Mouse (Mus musculus) right cerebral cortex, postnatal 4 days (tissue): ENCODE data around the gene Klhdc2.

Experiments used
- DNase-seq: peaks from one replicate; pipeline ENCODE4 v3.0.0-alpha.2; 2022

Gene Klhdc2

DNA sequence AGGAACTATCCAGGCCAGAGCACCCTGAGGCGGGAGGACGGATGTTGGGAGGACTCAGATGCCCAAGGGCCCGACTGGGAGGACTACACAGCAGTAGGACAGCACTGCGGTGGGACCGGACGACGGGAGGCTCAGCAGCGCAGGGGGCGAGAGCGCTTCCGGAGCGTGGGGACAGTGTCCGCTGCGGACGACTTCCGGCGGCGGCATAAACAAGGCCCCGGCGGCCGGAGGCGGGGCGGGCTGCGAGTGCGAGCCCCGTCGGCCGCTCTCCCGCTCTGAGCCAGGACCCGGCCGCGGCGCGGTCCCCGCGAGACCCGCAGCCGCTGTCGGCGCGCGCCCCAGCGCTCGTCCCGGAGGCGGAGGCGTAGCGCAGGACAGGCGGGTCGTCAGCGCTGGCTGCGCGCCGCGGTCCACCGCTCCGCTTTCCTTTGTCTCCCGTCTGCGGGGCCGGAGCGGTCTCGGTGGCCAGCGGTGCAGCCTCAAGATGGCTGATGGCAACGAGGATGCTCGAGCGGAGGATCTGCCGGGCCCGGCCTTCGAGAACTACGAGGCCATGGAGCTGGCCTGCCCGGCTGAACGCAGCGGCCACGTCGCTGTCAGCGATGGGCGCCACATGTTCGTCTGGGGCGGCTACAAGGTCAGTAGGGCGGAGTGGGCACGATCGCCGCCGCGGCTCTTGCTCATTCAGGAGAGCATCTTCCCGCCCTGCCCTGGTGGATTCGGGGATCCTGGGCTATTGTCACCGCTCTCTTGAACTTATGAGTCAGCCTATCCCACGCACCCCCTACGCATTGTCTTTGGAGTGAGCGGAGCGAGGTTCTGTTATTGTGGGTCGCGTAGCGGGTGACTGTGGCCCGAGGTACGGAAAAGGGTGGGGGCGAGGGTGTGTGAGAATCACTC, at the start of gene Klhdc2:
Gene Klhdc2 (plus strand): TSS at position 171 of the 900 bp plus-strand sequence.
- DNase-seq = peak; percentile 85

DNA sequence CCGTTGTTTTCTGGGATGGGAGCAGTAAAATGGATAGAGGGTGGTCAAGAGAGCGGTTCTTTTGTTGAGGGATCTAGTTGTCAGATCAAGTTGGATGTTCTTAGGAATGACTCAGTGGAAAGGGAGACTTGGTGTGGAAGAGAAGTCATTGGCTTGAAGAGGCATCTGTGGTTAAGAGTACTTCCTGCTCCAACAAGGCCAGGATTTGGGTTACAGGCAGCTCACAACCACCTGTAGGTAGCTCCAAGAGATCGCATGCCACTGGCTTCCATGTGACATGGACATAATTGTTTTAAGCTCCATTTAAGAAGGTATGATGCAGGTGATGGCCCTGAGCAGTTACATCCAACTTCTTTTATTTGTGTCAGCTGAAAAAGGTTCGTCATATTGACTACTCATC, 46.7 kb upstream of the Klhdc2 start:
- DNase-seq = no peak

DNA sequence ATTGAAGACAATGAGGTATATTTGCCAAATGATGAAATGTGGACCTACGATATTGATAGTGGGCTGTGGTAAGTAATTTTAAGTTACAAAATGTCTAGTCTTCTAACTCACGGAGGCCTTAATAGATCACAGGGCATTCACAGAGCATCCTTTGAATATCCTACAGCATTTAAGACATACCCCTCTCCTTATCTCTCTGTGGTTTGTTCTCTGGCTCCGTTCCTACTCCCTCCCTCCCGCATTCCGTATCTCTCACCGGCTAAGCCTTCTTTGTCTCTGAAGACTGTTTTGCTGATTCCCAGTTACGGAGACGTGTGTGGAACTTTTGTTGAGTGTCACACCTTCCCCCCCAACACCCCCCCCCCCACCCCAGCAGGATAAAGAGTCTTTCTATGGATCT, 45.7 kb upstream of the Klhdc2 start:
- no peak for DNase-seq

DNA sequence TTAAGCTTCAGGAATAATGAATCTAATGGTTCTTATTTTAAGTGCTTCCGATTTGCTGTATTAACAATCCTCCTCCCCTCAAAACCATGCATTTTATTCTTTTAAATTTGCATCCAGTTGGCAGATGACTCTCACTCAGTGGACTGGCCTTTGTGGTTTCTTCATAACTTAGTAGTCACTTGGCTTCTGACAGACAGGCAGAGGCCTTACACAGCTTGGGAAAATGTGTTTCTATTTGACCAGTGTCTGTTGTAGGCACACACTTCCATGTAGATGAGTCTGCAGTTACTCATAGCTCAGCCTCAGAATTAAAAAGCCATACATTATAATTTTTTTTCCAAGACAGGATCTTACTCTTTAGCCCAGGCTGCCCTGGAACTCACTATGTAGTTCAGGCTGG, 42.7 kb upstream of the Klhdc2 start:
- DNase-seq = no peak

DNA sequence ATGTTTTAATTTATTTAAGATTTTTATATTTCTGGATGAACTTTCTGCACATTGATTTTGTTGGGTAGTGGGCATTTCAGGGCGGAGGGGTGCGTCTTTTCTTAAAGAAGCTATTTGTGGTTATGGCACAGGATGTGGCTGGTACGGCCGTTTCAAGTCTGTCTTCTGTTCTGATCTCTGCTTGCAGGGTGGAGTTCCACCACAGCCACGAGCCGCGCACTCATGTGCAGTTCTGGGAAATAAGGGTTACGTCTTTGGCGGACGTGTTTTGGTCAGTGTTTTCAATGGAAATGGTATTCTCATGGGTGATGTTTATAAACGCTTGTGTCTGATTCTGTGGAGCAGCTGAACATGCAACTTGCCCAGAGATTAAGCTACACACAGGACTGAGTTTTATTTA, 38.6 kb upstream of the Klhdc2 start:
- no peak for DNase-seq

DNA sequence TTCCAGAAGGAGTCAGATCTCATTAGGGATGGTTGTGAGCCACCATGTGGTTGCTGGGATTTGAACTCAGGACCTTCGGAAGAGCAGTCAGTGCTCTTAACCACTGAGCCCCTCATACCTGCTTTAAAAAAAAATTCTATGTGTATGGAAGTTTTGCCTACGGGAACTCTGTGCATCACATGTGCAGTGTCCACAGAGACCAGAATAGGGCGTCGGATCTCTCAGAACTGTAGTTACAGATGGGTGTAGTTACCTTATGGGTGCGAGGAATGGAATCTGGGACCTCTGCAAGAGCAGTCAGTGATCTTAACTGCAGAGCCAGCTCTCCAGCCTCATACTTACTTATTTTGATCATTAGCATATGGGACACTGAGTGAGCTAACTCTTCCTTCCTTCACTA, 34.2 kb upstream of the Klhdc2 start:
- DNase-seq = no peak

DNA sequence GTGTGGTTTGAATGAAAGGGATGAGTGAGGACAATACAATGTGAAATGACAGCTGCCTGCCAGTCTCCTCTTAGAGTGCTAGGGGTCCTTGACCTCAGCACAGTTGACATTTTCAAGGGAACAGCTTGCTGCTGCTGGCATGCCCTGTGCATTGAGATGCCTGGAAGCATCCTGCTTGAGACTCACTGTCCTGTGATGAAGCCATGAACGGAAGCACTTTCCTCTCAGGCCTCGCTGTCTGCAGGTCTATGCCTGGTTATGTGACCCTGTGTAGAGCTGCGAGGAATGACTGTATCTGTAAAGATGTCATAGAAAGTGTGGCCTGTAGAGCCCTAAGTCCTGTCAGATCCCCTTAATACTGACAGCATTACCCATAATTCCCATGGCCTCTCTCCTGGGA, 31.4 kb upstream of the Klhdc2 start:
- no peak for DNase-seq

DNA sequence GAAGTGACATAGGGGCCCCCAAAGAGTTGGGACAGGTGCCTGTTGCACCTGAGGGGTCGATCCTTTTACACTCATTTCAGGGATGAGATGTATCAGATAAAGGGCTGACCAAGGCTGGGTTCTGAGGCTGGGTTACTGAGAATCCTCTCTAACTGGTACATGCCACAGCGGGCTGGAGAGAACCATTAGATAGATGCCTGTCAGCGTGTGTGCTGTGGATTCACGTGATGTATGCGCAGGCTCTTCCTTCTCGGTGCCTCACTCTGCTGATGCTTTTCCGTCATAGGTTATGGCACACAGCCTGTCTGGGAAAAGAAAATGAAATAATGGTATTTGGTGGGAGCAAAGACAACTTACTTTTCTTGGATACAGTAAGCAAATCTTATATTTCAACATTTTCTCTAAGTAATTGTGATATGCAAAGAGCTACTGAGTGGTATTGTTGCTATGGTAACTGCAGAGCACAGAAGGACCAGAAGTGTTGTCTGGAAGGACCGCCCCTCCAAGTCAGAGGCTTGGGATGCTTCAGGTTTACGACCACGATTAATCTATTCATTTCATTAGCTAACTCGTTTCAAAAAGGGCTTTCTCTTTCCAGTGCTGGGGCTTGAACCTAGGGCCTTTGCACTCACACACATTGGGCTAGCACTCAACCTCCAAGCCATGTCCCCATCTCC, 28.4 kb upstream of the Klhdc2 start:
- peak; percentile 8 for DNase-seq

DNA sequence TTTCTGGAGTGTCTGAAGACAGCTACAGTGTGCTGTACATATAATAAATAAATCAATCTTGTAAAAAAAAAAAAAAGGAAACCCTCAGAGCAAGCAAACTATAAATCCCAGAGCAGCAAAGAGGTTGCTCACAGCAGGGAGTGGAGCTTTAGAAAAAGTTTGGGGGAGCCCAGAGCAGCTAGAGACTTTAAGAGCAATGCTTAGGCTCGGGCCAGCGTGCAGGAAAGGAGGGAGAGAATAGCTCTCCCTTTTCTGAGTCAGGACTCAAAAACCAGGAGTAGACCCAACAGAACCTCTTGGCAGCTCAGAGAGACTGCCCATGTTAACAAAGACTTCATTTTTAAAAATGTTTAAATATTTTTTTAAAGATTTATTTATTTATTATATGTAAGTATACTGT, 27.5 kb upstream of the Klhdc2 start:
- no peak for DNase-seq

DNA sequence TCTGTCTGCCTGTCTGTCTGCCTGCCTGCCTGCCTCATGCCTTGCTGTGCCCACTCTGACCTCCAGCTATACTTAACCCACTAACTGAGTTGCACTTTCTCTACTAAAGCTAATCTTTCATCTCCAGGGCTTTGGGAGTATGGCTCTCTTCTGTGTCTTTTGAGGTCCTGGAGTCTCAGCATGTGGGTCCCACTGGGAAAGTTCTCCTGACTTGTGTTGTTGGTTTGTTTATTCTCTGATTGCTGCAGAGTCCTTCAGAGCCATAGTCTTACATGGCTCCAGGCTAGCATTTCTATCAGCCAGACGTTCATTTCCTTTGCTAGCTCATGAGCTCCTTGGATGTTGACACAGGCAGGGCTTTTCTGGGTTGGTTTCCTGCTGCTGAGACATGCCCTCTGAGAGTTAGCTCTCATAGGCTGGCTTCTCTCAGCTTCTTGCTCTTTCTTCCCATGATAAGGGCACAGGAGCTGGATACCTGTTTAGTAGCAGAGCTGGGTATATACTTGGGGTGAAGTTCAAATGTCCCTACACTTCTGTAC, 16.5 kb upstream of the Klhdc2 start:
- DNase-seq = no peak

DNA sequence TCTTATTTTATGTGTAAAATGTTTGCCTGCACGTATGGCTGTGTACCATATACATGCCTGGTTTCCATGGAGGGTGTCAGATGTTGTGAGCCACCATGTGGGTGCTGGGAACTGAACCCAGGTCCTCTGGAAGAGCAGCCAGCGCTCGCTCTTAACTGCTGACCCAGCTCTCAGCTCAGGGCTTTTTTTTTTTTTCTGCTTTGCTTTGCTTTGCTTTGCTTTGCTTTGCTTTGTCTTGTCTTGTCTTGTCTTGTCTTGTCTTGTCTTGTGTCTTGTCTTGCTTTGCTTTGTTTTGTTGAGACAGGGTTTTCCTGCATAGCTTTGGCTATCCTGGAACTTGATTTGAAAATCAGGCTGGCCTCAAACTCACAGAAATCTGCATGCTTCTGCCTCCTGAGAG, 15.6 kb upstream of the Klhdc2 start:
- DNase-seq = no peak

DNA sequence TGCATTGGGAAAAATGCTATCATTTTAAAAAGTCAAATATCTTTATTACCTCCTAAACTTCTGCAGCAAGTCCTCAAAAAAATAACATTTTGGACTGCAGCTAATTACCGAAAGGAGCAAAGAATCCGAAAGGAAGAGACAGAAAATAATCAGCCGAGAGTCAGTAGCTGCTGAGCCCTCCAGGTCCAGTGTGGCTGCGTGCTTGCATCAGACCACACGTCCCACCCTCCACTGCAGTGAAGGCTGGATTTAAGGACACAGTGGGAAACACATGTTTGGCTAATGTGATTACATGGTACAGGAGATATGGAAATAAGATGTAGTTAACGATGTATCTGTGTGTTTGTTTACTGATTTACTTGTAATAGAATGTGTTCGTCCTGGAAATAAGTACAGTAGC, 13.3 kb upstream of the Klhdc2 start:
- no peak for DNase-seq

DNA sequence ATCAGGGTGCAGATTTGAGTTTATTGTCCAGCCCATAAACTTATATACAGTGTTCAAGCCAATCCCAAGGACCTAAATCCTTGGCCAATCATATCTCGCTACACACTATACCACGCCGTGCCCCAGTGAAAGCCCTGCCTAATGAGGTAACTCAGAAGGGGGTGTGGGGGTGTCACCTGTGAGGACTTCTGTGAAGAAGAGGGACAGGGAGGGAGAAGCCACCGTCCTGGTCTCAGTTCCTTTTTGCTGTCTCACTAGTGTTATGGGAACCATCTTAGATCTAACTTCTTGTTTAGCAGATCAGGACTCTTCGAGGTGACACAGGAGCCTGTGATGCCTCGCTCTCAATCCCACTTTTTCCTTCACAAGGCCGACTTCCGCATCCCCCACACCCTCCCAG, 8.9 kb upstream of the Klhdc2 start:
- DNase-seq = no peak

DNA sequence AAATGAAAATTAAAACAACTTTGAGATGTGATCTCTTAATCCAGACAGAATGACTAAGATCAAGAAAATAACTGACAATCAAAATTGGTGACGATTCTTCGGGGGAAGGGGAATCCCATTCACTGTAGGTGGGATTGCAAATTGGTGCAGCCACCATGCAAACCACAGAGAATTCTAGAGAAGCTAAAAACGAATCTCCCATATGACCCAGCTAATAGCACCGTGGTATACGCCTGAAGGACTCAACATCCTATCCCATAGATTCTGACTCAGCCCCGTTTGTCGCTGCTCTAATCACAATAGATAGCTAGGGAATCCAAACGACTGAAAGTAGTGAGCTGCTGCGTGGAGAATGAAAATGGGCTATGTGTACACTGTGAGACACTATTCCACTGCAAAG, 7.8 kb upstream of the Klhdc2 start:
- DNase-seq = no peak

DNA sequence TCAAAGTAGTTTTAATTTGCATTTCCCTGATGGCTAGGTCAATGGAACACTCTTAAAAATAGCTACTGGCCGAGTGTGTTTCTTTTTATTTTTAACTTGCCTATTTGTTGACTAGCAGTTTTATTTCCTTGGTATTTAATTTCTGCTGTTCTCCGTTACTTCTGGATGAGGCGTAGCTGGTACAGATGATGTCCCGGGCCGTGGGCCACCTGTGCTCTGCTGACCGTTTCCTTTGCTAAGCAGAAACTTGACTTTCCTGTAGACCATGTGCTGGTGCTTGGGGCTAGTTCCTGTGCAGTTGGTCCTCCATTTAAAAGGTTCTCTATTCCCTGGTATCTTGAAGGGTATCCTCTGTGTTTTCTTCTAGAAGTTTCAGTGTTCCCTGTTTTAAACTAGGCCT, 4.1 kb upstream of the Klhdc2 start:
- no peak for DNase-seq

DNA sequence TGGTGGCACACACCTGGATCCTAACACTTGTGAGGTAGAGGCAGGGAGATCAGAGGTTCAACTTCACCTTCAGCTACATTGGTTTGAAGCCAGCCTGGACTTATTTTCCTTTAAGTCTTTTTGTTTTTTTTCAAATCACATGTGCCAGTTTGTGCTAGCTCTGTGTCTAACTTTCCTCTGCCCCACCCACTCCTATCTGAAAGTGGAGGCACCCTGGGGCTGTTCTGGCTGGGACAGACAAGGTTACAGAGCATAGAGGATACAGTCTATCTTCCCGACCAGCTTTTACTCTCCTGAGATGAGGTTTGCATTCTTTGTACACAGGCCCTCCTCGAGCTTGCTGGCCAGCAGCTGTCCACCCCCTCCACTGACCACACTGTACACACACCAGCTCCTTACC, 2.7 kb upstream of the Klhdc2 start:
- DNase-seq = no peak

DNA sequence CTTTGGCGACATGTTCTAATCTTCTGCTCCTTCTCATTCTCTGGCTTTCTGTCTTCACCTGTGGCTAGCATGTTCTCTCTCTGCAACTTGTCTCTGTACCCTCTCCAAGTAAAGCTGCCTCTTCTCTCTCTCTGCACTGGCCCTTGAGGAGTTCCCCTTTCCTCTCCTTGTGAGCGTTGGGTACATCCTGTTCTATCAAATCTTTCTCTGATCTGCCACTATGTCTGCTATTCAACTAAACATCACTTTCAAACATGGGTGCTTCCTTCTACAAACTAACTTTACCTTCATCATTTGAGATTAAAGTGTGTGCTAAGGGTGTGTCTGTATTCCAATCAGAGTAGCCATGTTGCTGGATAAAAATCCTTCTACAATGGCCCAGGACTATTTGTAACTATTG, 1.5 kb upstream of the Klhdc2 start:
- DNase-seq = no peak

DNA sequence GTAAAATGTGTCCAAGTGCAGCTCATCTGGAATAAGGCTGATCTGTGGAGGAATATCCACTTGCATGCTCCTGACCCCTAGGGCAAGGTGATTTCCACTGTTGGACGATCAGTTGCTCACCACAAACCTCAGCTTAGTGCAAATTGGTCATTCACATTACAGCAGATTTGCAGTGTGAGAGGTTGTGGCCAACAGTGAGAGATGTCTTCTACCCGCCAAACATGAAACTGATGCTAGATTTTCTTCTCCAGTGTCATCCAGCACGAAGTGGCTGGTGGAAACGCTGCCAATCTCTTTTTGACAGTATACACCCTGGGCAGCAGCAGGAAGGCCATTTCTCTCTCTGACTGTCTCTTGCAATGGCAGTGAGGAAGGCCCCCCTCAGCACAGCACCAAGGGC, 830 bp upstream of the Klhdc2 start:
- DNase-seq = peak; percentile 14

DNA sequence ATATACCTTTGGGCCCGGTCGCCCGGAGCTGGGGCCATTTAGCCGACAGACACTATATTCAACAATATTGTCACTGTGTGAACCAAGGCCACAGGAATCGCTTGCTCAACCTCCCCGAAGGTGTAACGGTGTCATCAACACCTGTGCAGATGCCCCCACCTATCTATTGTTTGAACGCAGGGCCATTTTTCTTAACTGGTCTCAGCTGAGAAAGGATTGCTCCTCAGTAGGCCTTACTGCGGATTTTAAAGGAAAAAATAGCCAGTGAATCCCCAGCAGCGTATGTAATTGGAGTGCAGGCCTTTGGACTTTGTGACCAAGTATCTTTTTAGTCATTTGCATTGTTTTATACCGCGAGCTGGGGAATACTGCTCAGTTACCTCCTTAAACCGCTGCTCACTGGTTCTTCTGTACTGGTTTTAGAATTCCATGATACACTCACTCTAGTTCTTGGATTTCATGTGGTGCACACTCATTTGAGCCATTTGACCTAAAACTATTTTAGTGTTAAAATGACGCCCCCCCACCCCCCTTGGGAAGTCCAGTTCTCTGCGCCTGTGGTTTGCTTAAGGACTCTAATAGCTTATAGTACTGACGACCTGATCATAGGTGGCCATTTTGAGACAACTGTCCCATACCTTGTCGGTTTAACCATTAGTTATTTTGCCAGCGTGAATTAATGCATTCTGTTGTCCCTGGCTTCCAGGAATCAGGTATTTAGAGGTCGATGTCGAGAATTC, 1.1 kb downstream of the Klhdc2 start:
- DNase-seq = no peak

DNA sequence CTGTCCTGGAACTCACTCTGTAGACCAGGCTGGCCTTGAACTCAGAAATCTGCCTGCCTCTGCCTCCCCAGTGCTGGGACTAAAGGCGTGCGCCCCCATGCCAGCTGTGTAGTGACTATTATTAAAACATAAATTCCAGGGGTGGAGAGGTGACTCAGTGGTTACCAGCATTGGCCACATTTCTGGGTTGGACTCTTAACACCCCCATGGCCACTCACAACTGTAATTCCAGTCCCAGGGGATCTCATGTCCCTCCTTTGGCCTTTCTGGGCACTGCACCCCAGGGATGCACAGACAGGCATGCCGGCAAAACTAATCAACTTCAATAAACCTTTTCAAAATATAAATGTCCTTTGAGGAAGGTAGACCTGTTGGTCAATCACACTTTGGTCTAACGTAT, 1.8 kb downstream of the Klhdc2 start:
- DNase-seq = no peak

DNA sequence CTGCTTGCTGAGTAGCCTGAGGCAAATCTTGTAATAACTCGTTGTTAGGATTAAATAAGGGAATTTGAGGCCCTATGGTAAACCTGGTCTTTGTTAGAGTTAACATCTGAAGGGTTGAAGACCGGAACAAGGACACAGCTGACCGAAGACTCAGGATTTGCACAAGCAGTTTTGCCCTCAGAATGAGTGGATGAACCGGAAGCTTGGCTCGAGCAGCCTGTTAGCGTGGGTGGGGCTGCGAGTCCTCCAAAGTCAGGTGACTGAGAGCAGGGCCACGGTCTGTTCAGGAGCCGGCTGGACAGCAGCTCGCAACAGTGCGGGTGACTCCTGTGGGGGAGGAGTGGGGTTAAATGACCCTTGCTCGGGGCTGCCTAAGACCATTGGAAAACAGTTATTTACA, 2.8 kb downstream of the Klhdc2 start:
- DNase-seq = no peak

DNA sequence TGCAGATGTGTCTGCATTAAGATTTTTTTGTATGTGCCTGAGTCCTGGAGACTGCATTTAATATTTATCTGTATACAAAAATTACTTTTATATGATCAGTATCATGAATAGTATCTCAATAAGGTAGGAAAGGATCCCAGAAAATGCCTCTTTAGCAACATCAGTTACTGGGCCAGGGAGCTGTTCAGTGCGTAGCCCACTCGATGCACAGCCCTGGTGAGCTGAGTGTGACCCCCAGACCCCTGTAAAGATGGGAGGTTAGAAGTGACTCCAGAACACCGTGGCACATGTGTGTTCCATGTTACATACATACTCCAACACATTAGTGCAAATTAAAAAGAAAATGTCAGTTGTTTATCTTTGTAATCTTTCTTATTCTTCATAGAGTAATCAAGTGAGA, 3.4 kb downstream of the Klhdc2 start:
- DNase-seq = no peak

DNA sequence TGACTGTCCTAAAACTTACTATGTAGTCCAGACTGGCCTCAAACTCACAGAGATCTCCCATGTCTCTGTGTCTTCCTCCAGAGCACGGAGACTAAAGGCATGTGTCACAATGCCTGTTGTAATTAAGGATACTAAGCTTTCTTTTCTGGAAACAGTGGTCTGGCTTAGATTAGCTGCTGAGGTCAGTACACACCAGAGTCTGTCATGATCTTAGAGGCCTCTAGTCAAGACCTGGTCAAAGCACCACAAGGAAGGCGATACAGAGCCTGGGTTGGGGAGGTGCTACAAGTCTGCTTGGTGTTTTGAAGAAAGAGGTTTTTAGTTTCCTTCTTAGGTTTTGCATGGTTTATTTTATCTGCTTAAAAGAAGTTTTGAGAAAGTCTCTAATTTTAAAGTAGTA, 3.9 kb downstream of the Klhdc2 start:
- DNase-seq = no peak

DNA sequence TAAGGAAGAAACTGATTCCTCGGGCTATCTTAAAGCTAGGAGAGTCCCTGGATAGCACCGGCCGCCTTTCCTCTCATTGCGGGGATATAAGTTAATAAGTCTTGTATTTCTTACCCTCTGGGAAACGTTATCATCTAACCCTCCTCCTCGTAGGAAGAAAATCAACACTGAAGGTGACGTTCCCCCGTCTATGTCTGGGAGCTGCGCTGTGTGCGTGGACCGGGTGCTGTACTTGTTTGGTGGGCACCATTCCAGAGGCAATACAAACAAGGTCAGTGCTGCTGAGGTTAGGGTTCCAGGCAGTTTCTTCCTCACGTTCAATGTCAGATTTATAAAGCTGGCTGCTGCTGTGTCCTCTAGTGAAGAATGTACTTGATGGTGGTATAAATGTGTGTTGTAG, 5.7 kb downstream of the Klhdc2 start:
- no peak for DNase-seq
